Mouse (Mus musculus): ENCODE results near the gene Ube2k.

- TF ChIP-seq EP300 (IDR thresholded peaks at IDR 0.05; ENCODE audit: insufficient read depth, low read depth, low read length): 0 out of 2 replicates have a peak, but pooled peaks have one; percentile 12
- TF ChIP-seq CTCF (IDR thresholded peaks at IDR 0.05): no peak
Observed at GRCm38 (mm10) chr5:65487381-65487780, 49.7 kb upstream of the Ube2k start.

Data from heart, adult 2 months (tissue).